Mouse (Mus musculus) monocyte, adult 5-6 weeks (primary cell): ENCODE measurements around the gene H60c. TPM values are rescaled to one million over a fixed set of nuclear protein-coding genes. Genes with fewer than 3 reads are reported as not detected.
A peak's percentile ranks its signal among the peaks of the same experiment; 100 is the strongest.
"Not testable (repeated sequence)": the region's sequence is repeated elsewhere in the genome, so short reads cannot be mapped to it uniquely, and the experiment has no call there.

ENCODE experiments used
- ATAC-seq: fragments of 153-309, 156-312 bp; replicated peaks from 2 replicates; pipeline ENCODE4 v1.8.0; 2017; ENCODE audit warnings: mild to moderate bottlenecking; ENCODE audit not compliant: low TSS enrichment, insufficient number of reproducible peaks, severe bottlenecking, poor library complexity, low FRiP score
- total RNA-seq: library from RNA; stranded (forward); fragments of 200-1000, 200-491, 200-594 nt; gene quantifications from 3 replicates; pipeline ENCODE4 v1.2.3, GENCODE M21; 2017

H60c gene
- total RNA-seq, result 0.48 TPM in 1 of 3 replicates, not detected in the others

DNA sequence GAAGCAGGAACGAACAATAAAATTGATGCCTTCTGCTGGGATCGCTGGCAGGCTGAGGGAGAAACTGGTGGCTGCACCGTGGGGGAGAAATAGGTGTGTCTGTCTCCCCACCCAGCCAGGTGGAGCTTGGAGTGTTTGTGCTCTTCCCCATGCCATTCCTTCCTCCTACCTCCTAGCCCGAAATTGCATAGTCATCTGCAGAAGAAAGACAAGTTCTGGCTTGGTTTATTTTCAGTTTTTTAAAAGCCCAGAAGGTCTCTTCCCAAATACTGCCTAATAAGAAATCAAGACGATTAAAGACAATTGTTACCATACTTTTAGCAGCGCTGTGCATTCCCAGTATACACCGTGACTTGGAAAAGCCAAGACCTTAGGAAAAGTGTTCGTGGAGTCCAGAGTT lies at the start of gene H60c:
H60c (minus strand) TSS at position 101 of the 400 bp plus-strand sequence.
- no peak for ATAC-seq

DNA sequence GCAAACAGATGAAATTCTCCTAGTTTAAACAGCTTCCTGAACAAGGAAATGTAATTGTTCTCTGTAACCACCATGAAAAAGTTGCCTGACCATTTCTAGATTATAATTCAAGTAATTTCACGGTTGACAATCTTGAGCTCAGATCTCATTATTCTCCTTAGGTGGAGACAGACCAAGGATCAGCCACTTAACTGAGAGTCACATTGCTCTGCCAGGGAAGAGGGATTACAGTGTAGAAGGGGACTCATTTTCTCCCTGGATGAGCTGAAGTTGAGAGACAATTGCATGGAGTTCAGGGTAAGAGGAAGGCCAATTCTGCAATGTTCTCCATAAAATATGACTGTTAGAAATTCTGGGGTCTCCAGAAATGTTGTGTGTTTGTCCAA lies 41.2 kb upstream of the H60c start:
- no peak for ATAC-seq

DNA sequence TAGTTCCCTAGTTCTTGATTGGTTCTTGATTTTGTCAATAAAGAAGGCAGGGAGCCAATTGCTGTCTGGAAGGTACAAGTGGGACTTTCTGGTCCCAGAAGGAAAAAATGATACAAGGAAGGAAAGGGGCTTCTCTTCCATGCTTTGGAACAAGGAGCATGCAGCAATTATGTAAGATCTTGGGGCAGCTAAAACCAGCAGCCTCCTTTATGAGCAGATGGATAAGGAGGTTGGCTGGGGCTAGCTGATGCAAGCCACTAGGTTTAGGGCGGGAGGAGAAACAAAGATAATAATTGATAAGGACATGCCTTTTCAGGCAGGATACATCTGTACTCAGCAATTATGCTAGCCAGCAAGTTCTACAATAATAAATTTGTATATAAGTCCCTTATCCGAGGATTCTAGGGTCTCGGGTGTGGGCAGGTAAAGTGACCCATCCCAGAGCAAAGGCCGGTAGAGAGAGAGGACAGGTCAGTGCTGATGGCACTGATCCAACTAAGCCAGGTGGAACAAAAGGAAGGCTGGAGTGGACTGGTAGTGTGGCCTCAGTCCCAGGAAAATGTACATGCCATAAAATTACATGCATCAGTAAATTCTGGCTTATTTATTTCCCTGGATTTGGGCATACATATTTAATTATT lies 40.7 kb upstream of the H60c start:
- ATAC-seq, result no peak

DNA sequence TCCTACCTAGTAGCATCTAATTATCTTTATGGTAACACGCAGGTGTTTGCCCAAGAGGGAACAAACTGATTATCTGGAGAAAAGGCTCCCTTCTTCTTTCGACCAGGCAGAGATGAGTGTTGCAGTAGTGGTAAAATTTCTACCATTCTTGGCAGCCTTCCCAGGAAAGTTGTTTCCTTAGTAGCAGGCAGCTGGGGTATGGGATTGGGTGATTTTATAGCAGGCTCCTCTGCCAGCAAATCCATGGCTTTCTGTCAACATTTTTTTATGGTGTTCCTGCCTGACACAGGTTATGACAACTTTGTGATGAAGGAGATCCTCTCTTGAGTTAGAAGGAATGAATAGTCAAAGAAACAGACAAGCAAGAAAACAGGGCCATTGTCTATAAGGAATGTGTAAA lies 40.2 kb upstream of the H60c start:
- no peak for ATAC-seq

DNA sequence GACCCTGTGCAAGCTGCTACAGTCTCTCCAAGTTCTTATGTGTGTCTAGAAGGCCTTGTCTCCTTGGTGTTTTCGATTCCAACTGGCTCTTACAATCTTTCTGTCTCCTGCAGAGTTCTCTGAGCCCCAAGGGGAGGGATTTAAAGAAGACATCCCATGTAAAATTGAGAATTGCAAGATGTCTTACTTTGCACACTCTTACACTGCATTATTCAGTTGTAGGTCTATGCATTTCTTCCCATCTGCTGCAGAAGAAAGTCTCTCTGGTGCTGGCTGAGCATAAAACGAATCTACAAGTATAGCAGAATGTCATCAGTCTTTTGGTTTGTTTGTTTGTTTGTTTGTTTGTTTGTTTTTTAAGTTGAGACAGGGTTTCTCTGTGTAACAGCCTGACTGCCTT lies 26.4 kb upstream of the H60c start:
- ATAC-seq, result no peak

DNA sequence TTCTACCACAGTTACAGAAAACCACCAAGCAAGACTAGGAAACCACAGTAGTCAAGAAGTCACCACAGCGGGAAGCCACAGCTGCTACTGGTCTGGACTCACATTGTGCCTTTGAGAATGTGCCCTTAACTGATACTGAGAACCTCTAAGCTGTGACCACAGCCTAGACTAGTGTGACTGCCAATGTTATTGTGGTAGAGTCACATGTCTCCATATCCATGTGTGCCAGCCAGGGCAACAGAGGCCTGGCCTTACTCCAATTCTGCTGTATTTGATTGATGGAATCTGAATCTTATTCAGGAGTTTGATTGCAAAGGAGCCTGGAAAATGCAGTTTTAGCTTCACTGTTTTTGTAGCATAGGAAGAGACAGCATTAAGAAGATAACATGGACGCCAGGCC lies 13.5 kb upstream of the H60c start:
- no peak for ATAC-seq

DNA sequence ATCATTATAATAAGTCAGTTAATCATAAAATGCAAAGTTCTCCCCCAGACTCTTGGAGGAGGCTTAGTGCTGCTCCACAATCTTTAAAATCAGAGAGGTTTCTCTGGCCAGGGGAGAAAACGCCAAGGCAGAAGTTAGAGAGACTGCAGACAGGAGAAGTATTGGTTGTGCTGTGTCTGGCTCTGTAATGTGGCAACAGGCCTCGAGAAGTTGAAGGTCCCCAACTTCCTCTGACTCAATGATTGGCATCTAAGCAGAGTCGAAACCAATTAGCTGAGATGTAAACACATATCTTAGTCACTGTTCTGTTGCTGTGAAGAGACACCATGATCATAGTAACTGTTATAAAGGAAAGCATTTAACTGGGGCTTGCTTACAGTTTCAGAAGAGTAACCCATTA lies 6.5 kb upstream of the H60c start:
- 0 out of 2 replicates have a peak, but pooled peaks have one; percentile 53 for ATAC-seq

DNA sequence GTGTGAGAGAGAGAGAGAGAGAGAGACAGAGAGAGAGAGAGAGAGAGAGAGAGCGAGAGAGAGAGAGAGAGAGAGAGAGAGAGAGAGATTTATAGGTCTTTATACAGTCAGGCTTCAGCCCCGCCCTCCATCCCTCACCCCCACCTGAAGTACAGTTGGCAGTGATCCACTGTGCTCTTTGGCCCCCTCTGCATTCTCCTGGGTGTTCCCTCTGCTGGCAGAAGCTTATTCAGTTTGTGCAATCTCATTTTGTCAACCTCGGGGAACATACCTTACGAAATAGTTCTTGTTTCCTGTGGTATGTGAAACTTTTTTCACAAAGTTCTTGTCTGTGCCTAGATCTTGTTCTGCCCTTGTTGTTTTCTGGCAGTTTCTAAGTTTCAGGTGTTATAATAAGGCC lies 3.5 kb upstream of the H60c start:
- no peak for ATAC-seq

DNA sequence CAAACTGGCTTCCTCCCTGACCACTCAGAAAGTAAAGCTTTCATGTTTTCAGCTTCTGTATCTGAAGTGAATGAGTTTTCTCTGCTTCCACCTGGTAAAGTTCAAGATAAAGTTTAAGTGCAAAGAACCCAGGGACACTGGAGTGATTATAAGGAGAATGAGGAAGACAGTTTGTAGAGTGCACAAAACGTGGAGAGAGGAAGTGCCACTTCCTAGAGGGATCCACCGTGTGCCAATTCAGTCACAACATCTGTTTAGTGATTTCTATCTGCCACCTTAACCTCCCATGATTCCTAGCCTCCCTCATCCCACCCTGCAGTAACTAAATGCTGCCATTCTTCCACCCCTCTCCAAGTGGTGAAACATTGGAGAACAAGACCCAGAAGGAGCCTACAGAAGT lies 842 bp downstream of the H60c start:
- no peak for ATAC-seq

DNA sequence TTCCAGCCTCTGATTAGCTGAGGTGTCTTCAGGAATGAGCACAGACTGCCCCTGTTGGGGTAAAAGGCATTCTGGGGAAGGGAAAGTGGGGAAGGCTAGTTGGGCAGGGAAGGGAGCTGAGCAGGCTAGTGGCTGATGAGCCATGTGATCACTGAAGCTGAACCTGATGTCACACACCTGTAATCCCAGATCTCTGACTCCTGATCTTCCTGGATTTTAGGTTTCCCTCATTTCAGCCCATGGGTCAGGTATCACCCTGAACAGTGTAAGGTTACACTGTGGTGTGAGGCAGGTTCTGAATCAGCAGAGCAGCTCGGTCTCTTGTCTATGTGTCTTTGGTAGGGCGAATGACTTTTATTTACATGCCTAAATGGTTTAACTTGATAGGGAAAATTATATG lies 4.8 kb downstream of the H60c start:
- ATAC-seq, result no peak

DNA sequence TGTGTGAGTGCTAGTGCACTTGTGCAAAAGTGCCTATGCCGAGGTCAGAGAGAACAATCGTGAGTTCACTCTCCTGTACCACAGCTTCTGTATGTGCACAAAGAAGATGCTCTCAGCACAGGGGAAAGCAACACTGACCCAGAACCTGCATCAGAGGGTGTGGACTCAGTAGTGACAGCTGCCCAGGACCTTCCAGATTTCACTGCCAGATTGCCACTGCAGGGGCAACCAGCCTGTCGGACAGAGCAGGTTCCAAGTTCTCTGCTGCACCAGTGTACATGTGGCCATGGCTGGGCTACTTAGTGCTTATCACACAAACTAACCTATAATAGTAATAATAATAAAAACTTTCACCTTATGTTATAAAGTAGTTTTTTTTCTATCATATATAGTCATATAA lies 10.2 kb downstream of the H60c start:
- peak; percentile 35; the same call in 1 of the 2 replicates for ATAC-seq

DNA sequence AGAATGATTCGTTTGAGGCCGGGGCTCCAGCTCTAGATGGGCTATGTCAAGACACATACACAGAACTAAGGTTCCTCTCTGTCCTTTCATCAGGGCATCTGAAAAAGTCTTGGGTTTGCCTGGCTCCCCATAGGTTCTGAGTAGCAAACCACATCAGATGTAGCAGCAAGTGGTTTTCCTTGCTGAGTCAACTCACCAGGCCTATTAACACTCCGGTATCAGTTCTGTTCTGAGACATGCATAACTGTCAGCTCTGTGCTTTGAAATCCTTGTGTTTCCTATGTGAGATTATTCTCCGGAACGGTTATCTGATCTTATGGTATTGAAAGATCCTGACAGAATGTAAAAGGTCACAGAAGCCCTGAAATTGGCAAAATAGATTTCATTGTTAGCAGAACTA lies 29.1 kb downstream of the H60c start:
- ATAC-seq, result not testable (repeated sequence)

DNA sequence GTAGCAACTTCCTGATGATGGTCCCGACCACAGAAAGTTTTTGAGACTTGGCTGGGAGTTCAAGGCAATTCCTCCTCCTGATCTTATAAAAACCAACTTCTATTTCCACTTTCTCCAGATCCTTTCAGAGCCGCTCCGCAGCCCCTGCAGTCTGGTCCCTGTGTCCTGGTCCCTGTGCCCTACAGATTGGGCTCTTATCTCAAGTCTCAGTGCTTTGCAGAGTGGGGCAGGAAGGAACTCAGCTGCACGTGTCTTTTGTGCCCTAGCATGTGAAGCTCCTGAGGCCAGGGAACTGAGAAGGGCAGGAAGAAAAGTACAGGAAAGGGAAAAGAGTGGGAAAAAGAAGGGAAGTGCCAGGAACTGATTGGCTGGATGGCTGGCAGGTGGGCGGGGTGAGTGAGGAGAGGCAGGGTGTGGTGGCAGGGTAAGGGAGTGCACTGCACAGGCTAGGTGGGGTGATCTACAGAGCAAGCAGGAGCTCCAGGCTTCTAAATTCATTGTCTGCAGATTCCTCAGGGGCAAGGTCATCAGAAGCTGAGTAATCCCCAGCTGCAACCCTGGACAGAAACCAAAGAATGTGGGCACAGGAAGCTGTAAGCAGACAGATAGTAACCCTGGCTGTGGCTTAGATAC lies 30.8 kb downstream of the H60c start:
- ATAC-seq, result 0 out of 2 replicates have a peak, but pooled peaks have one; percentile 35

DNA sequence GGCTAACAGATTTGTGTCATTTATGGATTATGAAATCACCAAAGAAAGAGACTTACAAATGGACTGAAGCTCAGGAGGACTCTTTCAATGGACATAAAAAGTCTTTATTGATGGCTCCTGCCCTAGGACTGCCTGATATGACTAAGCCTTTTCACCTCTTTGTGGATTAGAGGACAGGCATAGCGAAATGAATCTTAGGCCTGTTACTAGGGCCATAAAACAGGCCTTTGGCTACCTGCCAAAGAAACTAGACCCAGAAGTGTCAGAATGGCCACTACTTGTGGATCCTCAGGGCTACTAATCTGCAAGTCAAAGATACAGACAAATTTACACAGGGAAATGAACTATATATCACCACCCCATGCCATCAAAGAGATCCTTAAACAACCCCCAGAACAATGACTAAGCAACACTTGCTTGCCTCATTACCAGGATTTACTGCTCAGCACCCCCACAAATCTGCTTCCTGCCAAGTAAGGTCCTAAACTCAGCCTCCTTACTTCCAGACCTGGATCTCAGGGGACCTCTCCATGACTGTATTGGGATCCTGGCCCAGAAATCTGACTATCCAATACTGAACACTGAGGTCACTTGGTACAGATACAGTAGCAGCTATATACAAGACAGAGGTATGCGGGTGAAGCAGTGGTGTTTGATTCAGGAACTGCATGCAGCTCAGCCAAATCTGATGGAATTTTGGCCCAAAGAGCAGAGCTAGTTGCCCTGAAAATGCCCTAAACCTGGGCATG lies 39.0 kb downstream of the H60c start:
- no peak for ATAC-seq

Other genes with a start within 250 kb of the H60c start
- not detected in 3 replicates for gene Ppp1r14c, start 98.3 kb upstream of the H60c start, total RNA-seq